Mouse (Mus musculus) stomach, postnatal 0 days (tissue): ENCODE data around the gene Pcyt2.

Experiments used
- CTCF ChIP-seq: IDR thresholded peaks from 2 replicates; pipeline ENCODE4 v1.5.1; 2016; ENCODE audit warnings: antibody characterized with exemption, low read depth, mild to moderate bottlenecking, moderate library complexity
- EP300 ChIP-seq: optimal IDR thresholded peaks from 2 replicates; pipeline ENCODE3; 2016; ENCODE audit warnings: antibody characterized with exemption

- no peak for TF ChIP-seq CTCF
- TF ChIP-seq EP300: no peak
These were observed 43.3 kb upstream of the Pcyt2 start, which contains the start of gene Notum for GRCm38 (mm10) chr11:120661076-120661460.
